Mouse (Mus musculus) liver, embryonic 11.5 days (tissue): ENCODE measurements at regions not wholly inside any gene's neighbourhood (a gene's known extent, or its start where the extent isn't known, plus 50 kb on each side); places are given as distances from the start of the nearest gene placed in this dataset.

Experiments used
- ATAC-seq: fragments of 200-750 bp; cut with Nextera tagmentation; replicated peaks from 2 replicates; pipeline ENCODE4 v1.8.0; 2017; ENCODE audit warnings: moderate number of reproducible peaks, mild to moderate bottlenecking, moderate TSS enrichment, moderate library complexity; ENCODE audit not compliant: low FRiP score
- DNase-seq: peaks from one replicate; pipeline ENCODE4 v3.0.0-alpha.2; 2017; ENCODE audit warnings: low spot score
- H3K27ac ChIP-seq: fragments of 300-500 bp; sonication (generic); 2 replicates; pipeline ENCODE4 v1.5.1; 2014; ENCODE audit warnings: mild to moderate bottlenecking, low read depth, low read length, control low read depth
- H3K27me3 ChIP-seq: fragments of 300-500 bp; sonication (generic); replicated peaks from 2 replicates; pipeline ENCODE4 v1.6.1; 2014; ENCODE audit warnings: low read length, mixed read lengths; ENCODE audit not compliant: control insufficient read depth, insufficient read depth
- H3K36me3 ChIP-seq: fragments of 300-500 bp; sonication (generic); 2 replicates; pipeline ENCODE4 v1.6.1; 2014; ENCODE audit warnings: mild to moderate bottlenecking, low read length, moderate library complexity, mixed read lengths; ENCODE audit not compliant: control insufficient read depth, insufficient read depth
- H3K4me1 ChIP-seq: fragments of 300-500 bp; sonication (generic); replicated peaks from 2 replicates; pipeline ENCODE4 v1.6.1; 2014; ENCODE audit warnings: low read length, mixed read lengths; ENCODE audit not compliant: control insufficient read depth, insufficient read depth
- H3K4me2 ChIP-seq: fragments of 300-500 bp; sonication (generic); 2 replicates; pipeline ENCODE4 v1.6.1; 2014; ENCODE audit warnings: mild to moderate bottlenecking, control low read depth, moderate library complexity
- H3K4me3 ChIP-seq: fragments of 300-500 bp; sonication (generic); 2 replicates; pipeline ENCODE4 v1.5.1; 2014; ENCODE audit warnings: low read depth, low read length, control low read depth
- H3K9ac ChIP-seq: fragments of 300-500 bp; sonication (generic); 2 replicates; pipeline ENCODE4 v1.6.1; 2014; ENCODE audit warnings: low read depth, low read length, control low read depth
- H3K9me3 ChIP-seq: fragments of 300-500 bp; sonication (generic); 2 replicates; pipeline ENCODE4 v1.6.1; 2016; ENCODE audit warnings: low read length, inconsistent platforms, mixed read lengths; ENCODE audit not compliant: control insufficient read depth
- WGBS: fragments of 180-500 bp; shearing (Covaris S2); extraction: QIAGEN DNeasy Blood & Tissue Kit; methylation state at CpG from one replicate; pipeline ENCODE4 v1.1.7; 2014; 5-methylcytosine and 5-hydroxymethylcytosine counted together

DNA sequence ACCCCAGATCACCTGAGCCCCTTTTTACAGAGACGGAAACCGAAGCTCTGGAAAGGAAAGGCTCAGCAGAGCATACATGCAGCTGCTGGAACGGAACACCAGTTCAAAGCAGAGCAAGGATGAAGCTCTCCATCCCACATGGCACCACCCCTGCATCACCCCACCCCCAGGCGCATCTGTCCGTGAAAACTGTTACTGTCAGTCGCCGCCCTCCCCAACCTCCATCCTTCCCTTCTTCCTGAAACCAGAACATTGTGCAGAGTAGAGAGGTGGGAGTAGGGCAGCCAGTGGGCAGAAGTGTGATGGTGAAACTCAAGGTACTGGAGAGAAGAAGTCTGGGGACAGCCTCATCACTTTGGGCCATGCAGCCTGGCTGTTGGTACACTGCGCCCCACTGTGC, 84.6 kb downstream of the Rplp1 start:
- Histone ChIP-seq H3K27ac (no peak overlapping the region), H3K9me3 (no peaks in the 10 kb centered on the region), H3K4me1 (no peaks in the 10 kb centered on the region), H3K9ac (no peak overlapping the region), H3K36me3 (no peaks in the 10 kb centered on the region), H3K27me3 (peaks cover 5% of the 10 kb centered on the region), H3K4me3 (no peak overlapping the region), H3K4me2 (no peak overlapping the region)
- no peak for DNase-seq
- no peak for ATAC-seq
- 71% methylated on average over 8 of the region's 8 CpGs for WGBS

- no peak for ATAC-seq
- H3K4me2 ChIP-seq, result no peak overlapping the region
- no peaks in the 10 kb centered on the region for H3K9me3 ChIP-seq
- no peaks in the 10 kb centered on the region for H3K36me3 ChIP-seq
- no peaks in the 10 kb centered on the region for H3K4me1 ChIP-seq
- H3K27me3 ChIP-seq, result peaks cover 5% of the 10 kb centered on the region
- WGBS, result 67% methylated on average over 3 of the region's 3 CpGs
- no peak overlapping the region for H3K4me3 ChIP-seq
- H3K9ac ChIP-seq, result no peak overlapping the region
- H3K27ac ChIP-seq, result no peak overlapping the region
- DNase-seq, result no peak
Observed at GRCm38 (mm10) chr9:61829301-61829700, 85.0 kb downstream of the Rplp1 start.

- ATAC-seq (no peak), DNase-seq (no peak)
- Histone ChIP-seq H3K4me3 (no peak overlapping the region), H3K27ac (no peak overlapping the region), H3K4me1 (no peaks in the 10 kb centered on the region), H3K36me3 (no peaks in the 10 kb centered on the region), H3K4me2 (no peak overlapping the region), H3K9ac (no peak overlapping the region), H3K9me3 (no peaks in the 10 kb centered on the region), H3K27me3 (no peaks in the 10 kb centered on the region; the same call in 1 of the 2 replicates)
- 84% methylated on average over 4 of the region's 4 CpGs for WGBS
Observed at GRCm38 (mm10) chr9:61827721-61828120, 86.6 kb downstream of the Rplp1 start.

DNA sequence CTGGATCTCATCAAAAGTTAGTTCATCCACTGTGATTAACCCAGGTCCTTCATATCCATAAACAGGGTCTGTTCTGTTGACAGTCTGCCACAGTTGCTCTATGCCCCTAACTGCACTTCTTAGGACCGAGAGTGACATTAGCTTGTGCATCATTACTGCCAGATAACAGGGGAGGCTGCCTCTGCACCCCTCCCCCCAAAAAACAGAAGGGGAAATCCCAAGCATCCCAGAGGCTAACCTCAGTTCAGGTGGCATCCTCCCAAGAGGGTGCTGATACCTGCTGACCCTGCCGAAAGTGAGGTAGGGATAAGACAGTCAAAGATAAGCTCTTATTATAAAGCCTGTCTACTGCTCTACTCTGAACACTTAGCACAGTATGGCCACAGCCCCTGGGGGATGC, 87.3 kb downstream of the Rplp1 start:
- H3K9ac ChIP-seq, result no peak overlapping the region
- 50% methylated on average over 2 of the region's 2 CpGs for WGBS

DNA sequence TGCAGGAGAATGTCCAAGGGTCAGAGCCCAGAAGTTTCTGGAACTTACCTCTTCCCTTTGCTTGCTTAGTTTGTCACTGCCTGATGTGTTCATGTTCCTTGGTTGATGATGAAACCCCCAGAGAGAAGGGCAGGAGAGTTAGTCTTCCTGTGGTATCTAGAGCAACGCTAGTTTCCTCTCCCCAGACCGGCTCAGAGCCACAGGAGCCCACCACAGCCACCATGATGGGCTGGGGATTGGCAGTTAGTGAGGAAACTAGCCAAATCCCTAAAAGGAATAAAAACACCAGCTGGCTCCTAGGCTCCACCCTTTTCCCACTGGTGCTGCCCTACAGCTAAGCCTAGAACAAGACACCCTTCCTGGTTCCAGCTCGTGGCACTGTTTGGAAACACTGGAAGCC, 87.9 kb downstream of the Rplp1 start:
- H3K27ac ChIP-seq, result no peak overlapping the region
- H3K9me3 ChIP-seq, result no peaks in the 10 kb centered on the region
- no peaks in the 10 kb centered on the region for H3K36me3 ChIP-seq
- H3K4me1 ChIP-seq, result no peaks in the 10 kb centered on the region
- no peak overlapping the region for H3K9ac ChIP-seq
- H3K4me2 ChIP-seq, result no peak overlapping the region
- DNase-seq (no peak), ATAC-seq (no peak)
- WGBS, result 47% methylated on average over 3 of the region's 3 CpGs
- no peak overlapping the region for H3K4me3 ChIP-seq
- H3K27me3 ChIP-seq, result no peaks in the 10 kb centered on the region; the same call in 1 of the 2 replicates

More for the DNA sequence above, 87.3 kb downstream of the Rplp1 start:
- Histone ChIP-seq H3K4me1 (no peaks in the 10 kb centered on the region), H3K4me3 (no peak overlapping the region), H3K36me3 (no peaks in the 10 kb centered on the region), H3K4me2 (no peak overlapping the region), H3K27ac (no peak overlapping the region), H3K27me3 (no peaks in the 10 kb centered on the region; the same call in 1 of the 2 replicates), H3K9me3 (no peaks in the 10 kb centered on the region)
- ATAC-seq, result no peak
- DNase-seq, result no peak

DNA sequence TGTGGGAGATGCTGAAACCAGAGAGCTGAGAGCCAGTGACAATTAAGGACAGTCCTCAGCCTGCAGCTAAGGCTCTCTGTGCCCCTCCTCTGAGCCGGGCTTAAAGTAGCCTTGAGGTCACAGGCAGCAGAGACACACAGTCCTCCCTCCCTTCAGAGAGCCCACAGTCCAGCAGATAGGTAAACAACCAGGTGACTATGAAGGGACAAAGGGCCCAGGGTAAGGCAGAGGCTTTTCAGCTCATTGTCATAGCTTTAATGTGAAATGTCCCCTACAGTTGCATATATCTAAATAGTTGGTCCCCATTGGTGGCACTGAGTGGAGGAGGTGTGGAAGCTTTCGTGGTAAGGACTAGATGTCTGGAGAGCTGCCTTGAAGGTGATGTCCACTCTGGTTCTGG, 88.5 kb downstream of the Rplp1 start:
- no peak for ATAC-seq
- Histone ChIP-seq H3K4me3 (no peak overlapping the region), H3K9me3 (no peaks in the 10 kb centered on the region), H3K27ac (no peak overlapping the region), H3K36me3 (no peaks in the 10 kb centered on the region), H3K4me2 (no peak overlapping the region), H3K4me1 (no peaks in the 10 kb centered on the region), H3K27me3 (no peaks in the 10 kb centered on the region; the same call in 1 of the 2 replicates), H3K9ac (no peak overlapping the region)
- DNase-seq, result no peak
- WGBS, result 76% methylated on average over 2 of the region's 2 CpGs

GRCm38 (mm10) chr9:61819836-61820235, 94.5 kb downstream of the Rplp1 start:
- Histone ChIP-seq H3K9me3 (no peaks in the 10 kb centered on the region), H3K36me3 (no peaks in the 10 kb centered on the region), H3K27me3 (no peaks in the 10 kb centered on the region; the same call in 1 of the 2 replicates), H3K4me2 (no peak overlapping the region), H3K4me3 (no peak overlapping the region), H3K4me1 (peaks cover 5% of the 10 kb centered on the region; the same call in 1 of the 2 replicates), H3K9ac (no peak overlapping the region), H3K27ac (no peak overlapping the region)
- 69% methylated on average over 1 of the region's 1 CpGs for WGBS
- ATAC-seq (no peak), DNase-seq (no peak)

- Histone ChIP-seq H3K4me3 (no peak overlapping the region), H3K27ac (no peak overlapping the region), H3K9ac (no peak overlapping the region), H3K36me3 (no peaks in the 10 kb centered on the region), H3K9me3 (no peaks in the 10 kb centered on the region), H3K4me1 (peaks cover 5% of the 10 kb centered on the region; the same call in 1 of the 2 replicates), H3K4me2 (no peak overlapping the region), H3K27me3 (no peaks in the 10 kb centered on the region; the same call in 1 of the 2 replicates)
- ATAC-seq (no peak), DNase-seq (no peak)
- WGBS, result 75% methylated on average over 11 of the region's 11 CpGs
Observed at GRCm38 (mm10) chr9:61816589-61817179, 97.7 kb downstream of the Rplp1 start.

- Histone ChIP-seq H3K9me3 (no peaks in the 10 kb centered on the region), H3K36me3 (no peaks in the 10 kb centered on the region), H3K27me3 (no peaks in the 10 kb centered on the region; the same call in 1 of the 2 replicates), H3K4me2 (no peak overlapping the region), H3K9ac (no peak overlapping the region), H3K4me3 (no peak overlapping the region), H3K27ac (no peak overlapping the region), H3K4me1 (peaks cover 5% of the 10 kb centered on the region; the same call in 1 of the 2 replicates)
- 47% methylated on average over 10 of the region's 10 CpGs for WGBS
- DNase-seq (no peak), ATAC-seq (no peak)
Observed at GRCm38 (mm10) chr9:61815995-61816394, 98.3 kb downstream of the Rplp1 start.
